8 mouse cellular contexts compared by ENCODE assay signal in the genomic region with DNA sequence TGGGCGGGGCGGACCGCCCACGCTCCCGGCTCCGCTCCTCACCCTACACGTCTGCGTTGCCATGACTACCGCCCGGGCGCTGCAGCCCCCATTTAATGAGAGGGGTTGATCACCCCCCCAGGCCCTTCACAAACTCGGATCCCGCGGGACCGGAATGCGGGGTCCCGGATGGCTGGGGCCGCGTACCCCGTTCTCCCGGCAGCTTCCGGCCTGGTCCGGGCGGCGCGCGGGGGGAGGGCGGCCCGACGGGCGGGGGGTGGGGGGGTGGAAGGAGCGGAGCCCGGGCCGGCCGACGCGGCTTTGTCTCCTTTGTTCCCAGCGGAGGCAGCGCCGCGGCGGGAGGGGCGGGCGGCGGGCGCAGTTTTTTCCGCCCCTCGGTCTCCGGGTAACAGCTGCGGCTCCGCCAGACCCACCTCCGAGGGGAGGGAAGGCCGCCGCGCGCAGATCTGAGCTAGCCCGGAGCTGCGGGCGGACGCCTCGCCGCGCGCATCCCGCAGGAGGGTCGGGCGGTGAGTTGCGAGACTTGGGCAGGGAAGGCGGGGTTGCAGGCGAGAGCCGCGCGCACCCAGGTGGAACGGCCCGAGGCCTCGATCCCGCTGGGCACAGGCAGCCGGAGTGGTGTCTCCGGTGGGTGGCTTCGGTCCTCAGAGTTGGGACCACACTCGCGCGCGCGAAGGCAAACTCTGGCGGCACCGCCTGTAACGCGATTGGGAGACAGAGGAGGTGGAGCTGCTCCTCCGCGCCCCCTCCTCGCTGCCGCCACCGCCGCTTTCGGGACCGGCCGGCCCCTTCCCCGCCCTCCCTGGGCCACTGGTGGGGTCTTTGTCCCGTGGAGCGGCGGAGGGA. TPM values are rescaled to one million over a fixed set of nuclear protein-coding genes. Genes with fewer than 3 reads are reported as not detected.
DNase-seq lines count a peak whose midpoint lies in the region; ATAC-seq lines count a peak whose summit lies in the region.

Plxnb1 (plus strand) TSS at position 253 of the 846 bp plus-strand sequence.

- peak within 1 kb of the TSS; percentile 93 for H3K9ac ChIP-seq in forebrain, embryonic 16.5 days (replicated peaks; ENCODE audit: low read depth, low read length)
- H3K9ac ChIP-seq in hindbrain, embryonic 11.5 days (ENCODE audit: low read depth, low read length): peak within 1 kb of the TSS; percentile 98

- peak; percentile 78 for ATAC-seq in forebrain, embryonic 16.5 days
- peak; percentile 78 for ATAC-seq in hindbrain, embryonic 11.5 days (ENCODE audit: low FRiP score)

- H3K27ac ChIP-seq in forebrain, embryonic 16.5 days (ENCODE audit: low read length): peak within 1 kb of the TSS; percentile 100
- peak within 1 kb of the TSS; percentile 100 for H3K27ac ChIP-seq in hindbrain, embryonic 11.5 days (ENCODE audit: low read depth, low read length)

- H3K4me2 ChIP-seq in forebrain, embryonic 16.5 days (ENCODE audit: low read length): peak within 1 kb of the TSS; percentile 95
- H3K4me2 ChIP-seq in hindbrain, embryonic 11.5 days (replicated peaks; ENCODE audit: low read depth, low read length): peak within 1 kb of the TSS; percentile 96

- 0% methylated on average over 88 of the region's 102 CpGs for WGBS in forebrain, embryonic 16.5 days
- WGBS in hindbrain, embryonic 11.5 days: under 1% methylated on average over 76 of the region's 102 CpGs

- peak; percentile 81 for DNase-seq in MN1 (ENCODE audit: low spot score)
- peak; percentile 50 for DNase-seq in cerebellum, adult 11 months
- peak; percentile 88 for DNase-seq in hindbrain, embryonic 11.5 days (ENCODE audit: low spot score)
- DNase-seq in layer of hippocampus, postnatal 25 days (ENCODE audit: extremely low spot score in 1 of 2, low spot score in 1 of 2): peak; percentile 61 to 64
- peak; percentile 86 for DNase-seq in lung, postnatal 10 days
- DNase-seq in ovary, postnatal 36 days (ENCODE audit: low spot score): peak; percentile 80
- peak; percentile 70 to 72 for DNase-seq in urinary bladder, postnatal 4 days (ENCODE audit: low spot score in 2 of 2)

- peaks cover 46% of the 10 kb centered on the region for H3K4me1 ChIP-seq in forebrain, embryonic 16.5 days (replicated peaks; ENCODE audit: control insufficient read depth, insufficient read depth, low read length)
- peaks cover 20% of the 10 kb centered on the region for H3K4me1 ChIP-seq in hindbrain, embryonic 11.5 days (replicated peaks; ENCODE audit: control insufficient read depth, insufficient read depth, low read length)

- H3K36me3 ChIP-seq in forebrain, embryonic 16.5 days (ENCODE audit: control insufficient read depth, insufficient read depth): 0 out of 2 replicates have a peak, but pooled peaks cover 2% of the 10 kb centered on the region
- H3K36me3 ChIP-seq in hindbrain, embryonic 11.5 days (ENCODE audit: control insufficient read depth, insufficient read depth, low read length): no peaks in the 10 kb centered on the region; the same call in 1 of the 2 replicates

- no peaks in the 10 kb centered on the region for H3K9me3 ChIP-seq in forebrain, embryonic 16.5 days (ENCODE audit: control insufficient read depth, low read length)
- no peaks in the 10 kb centered on the region for H3K9me3 ChIP-seq in hindbrain, embryonic 11.5 days (ENCODE audit: control insufficient read depth, low read length)

- peak within 1 kb of the TSS; percentile 70 for H3K4me3 ChIP-seq in forebrain, embryonic 16.5 days (replicated peaks; ENCODE audit: low read length)
- H3K4me3 ChIP-seq in hindbrain, embryonic 11.5 days (ENCODE audit: low read depth, low read length): peak within 1 kb of the TSS; percentile 64

- H3K27me3 ChIP-seq in forebrain, embryonic 16.5 days (replicated peaks; ENCODE audit: control insufficient read depth, insufficient read depth, low read length): no peaks in the 10 kb centered on the region
- no peaks in the 10 kb centered on the region for H3K27me3 ChIP-seq in hindbrain, embryonic 11.5 days (ENCODE audit: control insufficient read depth, insufficient read depth, low read length)

RNA-seq across cellular contexts. Expression of gene Plxnb1, which starts in this region (rescaled TPM):
- polyA plus RNA-seq in forebrain, embryonic 16.5 days (2015; fragmentation: Nextera tagmentation; extraction: Ambion mirVana): 18.6 and 22.1 TPM in 2 replicates
- polyA plus RNA-seq in hindbrain, embryonic 11.5 days (2014; fragmentation: Nextera tagmentation; extraction: Ambion mirVana): 16.9 and 18.2 TPM in 2 replicates
- total RNA-seq in layer of hippocampus, postnatal 25 days (2021): 10 to 100 TPM; 83.2 to 98.9 TPM

Comparison
In these comparisons a context has a peak if more than half of its experiments do, and no peak if none do; other contexts are left out.
1. Peak in every context shown above with its lines: DNase-seq, ATAC-seq, H3K4me3 ChIP-seq and H3K27ac ChIP-seq.